Mouse (Mus musculus): ENCODE measurements around the gene Flcn.

- TF ChIP-seq POLR2A (IDR thresholded peaks at IDR 0.05; ENCODE audit: borderline replicate concordance, extremely low read depth, low read depth, low read length) = no peak
- no peak for TF ChIP-seq CTCF (IDR thresholded peaks at IDR 0.05; ENCODE audit: insufficient read depth, low read length)
Observed at GRCm38 (mm10) chr11:59814311-59814710, 4.5 kb upstream of the Flcn start.

Measured in lung, adult 2 months (tissue).